Mouse (Mus musculus) heart, embryonic 15.5 days (tissue): ENCODE results near the gene Slc25a21. TPM values are rescaled to one million over a fixed set of nuclear protein-coding genes. Genes with fewer than 3 reads are reported as not detected.

Source experiments
- ATAC-seq: fragments of 200-750 bp; cut with Nextera tagmentation; replicated peaks from 2 replicates; pipeline ENCODE4 v1.8.0; 2017; ENCODE audit warnings: low read depth, moderate TSS enrichment; ENCODE audit not compliant: insufficient number of reproducible peaks, insufficient read depth, low FRiP score
- H3K27ac ChIP-seq: fragments of 300-500 bp; sonication (generic); 2 replicates; pipeline ENCODE4 v1.5.1; 2015; ENCODE audit warnings: mild to moderate bottlenecking, inconsistent platforms
- H3K27me3 ChIP-seq: fragments of 300-500 bp; sonication (generic); 2 replicates; pipeline ENCODE4 v1.6.1; 2015; ENCODE audit warnings: inconsistent platforms
- H3K36me3 ChIP-seq: fragments of 300-500 bp; sonication (generic); 2 replicates; pipeline ENCODE4 v1.6.1; 2015; ENCODE audit warnings: mild to moderate bottlenecking, inconsistent platforms
- H3K4me1 ChIP-seq: fragments of 300-500 bp; sonication (generic); replicated peaks from 2 replicates; pipeline ENCODE4 v1.6.1; 2015; ENCODE audit warnings: inconsistent platforms
- H3K4me2 ChIP-seq: fragments of 300-500 bp; sonication (generic); 2 replicates; pipeline ENCODE4 v1.6.1; 2015; ENCODE audit warnings: inconsistent platforms, mild to moderate bottlenecking, moderate library complexity
- H3K4me3 ChIP-seq: fragments of 300-500 bp; sonication (generic); 2 replicates; pipeline ENCODE4 v1.5.1; 2015; ENCODE audit warnings: mild to moderate bottlenecking, inconsistent platforms
- H3K9ac ChIP-seq: fragments of 300-500 bp; sonication (generic); 2 replicates; pipeline ENCODE4 v1.6.1; 2015; ENCODE audit warnings: mild to moderate bottlenecking, inconsistent platforms
- H3K9me3 ChIP-seq: fragments of 300-500 bp; sonication (generic); replicated peaks from 2 replicates; pipeline ENCODE4 v1.6.1; 2016; ENCODE audit warnings: inconsistent platforms
- WGBS: fragments of 180-500 bp; shearing (Covaris S2); methylation state at CpG from one replicate; pipeline ENCODE4 v1.1.7; 2015; ENCODE audit warnings: mixed read lengths; 5-methylcytosine and 5-hydroxymethylcytosine counted together
- polyA plus RNA-seq: library from polyadenylated mRNA; unstranded; fragments of >200 nt; fragmentation: Nextera tagmentation; extraction: Ambion mirVana; gene quantifications from 2 replicates; pipeline ENCODE4 v1.2.1, GENCODE M21; 2015

Gene Slc25a21
- polyA plus RNA-seq, 1 experiment from 2014 or later = 0.21 TPM

- H3K9me3 ChIP-seq = no peaks in the 10 kb centered on the region
- H3K4me3 ChIP-seq = no peak overlapping the region
- H3K36me3 ChIP-seq = no peaks in the 10 kb centered on the region
- H3K4me1 ChIP-seq = no peaks in the 10 kb centered on the region
- H3K27me3 ChIP-seq = no peaks in the 10 kb centered on the region
- H3K27ac ChIP-seq = no peak overlapping the region
- no peak overlapping the region for H3K9ac ChIP-seq
- H3K4me2 ChIP-seq = no peak overlapping the region
- 78% methylated on average over 4 of the region's 4 CpGs for WGBS
- no peak for ATAC-seq
Observed at GRCm38 (mm10) chr12:57100549-57100948, 96.7 kb downstream of the Slc25a21 start.

GRCm38 (mm10) chr12:57099066-57099465 is 98.2 kb downstream of the Slc25a21 start:
- Histone ChIP-seq H3K27me3 (no peaks in the 10 kb centered on the region), H3K36me3 (no peaks in the 10 kb centered on the region), H3K9ac (no peak overlapping the region), H3K4me1 (no peaks in the 10 kb centered on the region), H3K4me2 (no peak overlapping the region), H3K4me3 (no peak overlapping the region), H3K9me3 (no peaks in the 10 kb centered on the region), H3K27ac (no peak overlapping the region)
- 48% methylated on average over 3 of the region's 3 CpGs for WGBS
- ATAC-seq = no peak

- no peaks in the 10 kb centered on the region for H3K9me3 ChIP-seq
- H3K27me3 ChIP-seq = no peaks in the 10 kb centered on the region
- no peak overlapping the region for H3K9ac ChIP-seq
- WGBS = 53% methylated on average over 5 of the region's 5 CpGs
- H3K4me1 ChIP-seq = no peaks in the 10 kb centered on the region
- no peak for ATAC-seq
- no peak overlapping the region for H3K4me3 ChIP-seq
- no peak overlapping the region for H3K4me2 ChIP-seq
- no peak overlapping the region for H3K27ac ChIP-seq
- no peaks in the 10 kb centered on the region for H3K36me3 ChIP-seq
Observed at GRCm38 (mm10) chr12:57098371-57098770, 98.9 kb downstream of the Slc25a21 start.

GRCm38 (mm10) chr12:57093107-57093506 is 104.2 kb downstream of the Slc25a21 start:
- Histone ChIP-seq H3K36me3 (no peaks in the 10 kb centered on the region), H3K9me3 (no peaks in the 10 kb centered on the region), H3K4me2 (no peak overlapping the region), H3K4me3 (no peak overlapping the region), H3K27me3 (no peaks in the 10 kb centered on the region), H3K9ac (no peak overlapping the region), H3K4me1 (no peaks in the 10 kb centered on the region), H3K27ac (no peak overlapping the region)
- ATAC-seq = no peak
- 30% methylated on average over 5 of the region's 5 CpGs for WGBS

- H3K4me2 ChIP-seq = no peak overlapping the region
- no peak overlapping the region for H3K27ac ChIP-seq
- H3K27me3 ChIP-seq = no peaks in the 10 kb centered on the region
- no peak overlapping the region for H3K9ac ChIP-seq
- no peaks in the 10 kb centered on the region for H3K36me3 ChIP-seq
- no peak overlapping the region for H3K4me3 ChIP-seq
- 61% methylated on average over 3 of the region's 3 CpGs for WGBS
- H3K4me1 ChIP-seq = no peaks in the 10 kb centered on the region
- no peak for ATAC-seq
- no peaks in the 10 kb centered on the region for H3K9me3 ChIP-seq
Observed at GRCm38 (mm10) chr12:57084519-57084918, 112.8 kb downstream of the Slc25a21 start.

GRCm38 (mm10) chr12:57083533-57083932 is 113.7 kb downstream of the Slc25a21 start:
- Histone ChIP-seq H3K27me3 (no peaks in the 10 kb centered on the region), H3K27ac (no peak overlapping the region), H3K36me3 (no peaks in the 10 kb centered on the region), H3K4me2 (no peak overlapping the region), H3K4me3 (no peak overlapping the region), H3K4me1 (no peaks in the 10 kb centered on the region), H3K9me3 (no peaks in the 10 kb centered on the region), H3K9ac (no peak overlapping the region)
- no peak for ATAC-seq
- WGBS = 80% methylated on average over 5 of the region's 5 CpGs

GRCm38 (mm10) chr12:57076606-57077005 is 120.7 kb downstream of the Slc25a21 start:
- no peak overlapping the region for H3K4me3 ChIP-seq
- no peaks in the 10 kb centered on the region for H3K27me3 ChIP-seq
- no peak overlapping the region for H3K27ac ChIP-seq
- 73% methylated on average over 4 of the region's 4 CpGs for WGBS
- no peak for ATAC-seq
- no peaks in the 10 kb centered on the region for H3K4me1 ChIP-seq
- H3K9ac ChIP-seq = no peak overlapping the region
- H3K9me3 ChIP-seq = no peaks in the 10 kb centered on the region
- no peaks in the 10 kb centered on the region for H3K36me3 ChIP-seq
- no peak overlapping the region for H3K4me2 ChIP-seq

GRCm38 (mm10) chr12:57072616-57073015 is 124.7 kb downstream of the Slc25a21 start:
- H3K9ac ChIP-seq = no peak overlapping the region
- ATAC-seq = no peak
- no peaks in the 10 kb centered on the region for H3K36me3 ChIP-seq
- 86% methylated on average over 2 of the region's 2 CpGs for WGBS
- H3K4me1 ChIP-seq = no peaks in the 10 kb centered on the region
- no peak overlapping the region for H3K4me2 ChIP-seq
- H3K4me3 ChIP-seq = no peak overlapping the region
- H3K9me3 ChIP-seq = no peaks in the 10 kb centered on the region
- H3K27ac ChIP-seq = no peak overlapping the region
- H3K27me3 ChIP-seq = no peaks in the 10 kb centered on the region

GRCm38 (mm10) chr12:57068607-57069006 is 128.7 kb downstream of the Slc25a21 start:
- no peak overlapping the region for H3K27ac ChIP-seq
- H3K4me3 ChIP-seq = no peak overlapping the region
- no peak overlapping the region for H3K9ac ChIP-seq
- no peak for ATAC-seq
- WGBS = 51% methylated on average over 5 of the region's 5 CpGs
- no peaks in the 10 kb centered on the region for H3K9me3 ChIP-seq
- H3K27me3 ChIP-seq = no peaks in the 10 kb centered on the region
- H3K4me2 ChIP-seq = no peak overlapping the region
- H3K4me1 ChIP-seq = no peaks in the 10 kb centered on the region
- H3K36me3 ChIP-seq = no peaks in the 10 kb centered on the region

- WGBS = 61% methylated on average over 4 of the region's 4 CpGs
- Histone ChIP-seq H3K4me3 (no peak overlapping the region), H3K36me3 (no peaks in the 10 kb centered on the region), H3K4me1 (no peaks in the 10 kb centered on the region), H3K9me3 (no peaks in the 10 kb centered on the region), H3K9ac (no peak overlapping the region), H3K27ac (no peak overlapping the region), H3K27me3 (no peaks in the 10 kb centered on the region), H3K4me2 (no peak overlapping the region)
- ATAC-seq = no peak
Observed at GRCm38 (mm10) chr12:57019737-57020136, 177.5 kb downstream of the Slc25a21 start.

GRCm38 (mm10) chr12:57016845-57017244 is 180.4 kb downstream of the Slc25a21 start:
- no peaks in the 10 kb centered on the region for H3K36me3 ChIP-seq
- H3K4me2 ChIP-seq = no peak overlapping the region
- 58% methylated on average over 3 of the region's 3 CpGs for WGBS
- H3K4me1 ChIP-seq = no peaks in the 10 kb centered on the region
- ATAC-seq = no peak
- H3K9me3 ChIP-seq = no peaks in the 10 kb centered on the region
- no peak overlapping the region for H3K9ac ChIP-seq
- H3K4me3 ChIP-seq = no peak overlapping the region
- H3K27ac ChIP-seq = no peak overlapping the region
- no peaks in the 10 kb centered on the region for H3K27me3 ChIP-seq

- H3K4me3 ChIP-seq = no peak overlapping the region
- H3K27me3 ChIP-seq = no peaks in the 10 kb centered on the region
- H3K27ac ChIP-seq = no peak overlapping the region
- ATAC-seq = no peak
- H3K4me2 ChIP-seq = no peak overlapping the region
- H3K9ac ChIP-seq = no peak overlapping the region
- no peaks in the 10 kb centered on the region for H3K36me3 ChIP-seq
- 63% methylated on average over 3 of the region's 3 CpGs for WGBS
- no peaks in the 10 kb centered on the region for H3K4me1 ChIP-seq
- H3K9me3 ChIP-seq = no peaks in the 10 kb centered on the region
Observed at GRCm38 (mm10) chr12:57016324-57016723, 180.9 kb downstream of the Slc25a21 start.
